Mouse (Mus musculus) gastrocnemius, postnatal 14 days (tissue): Measurements from ENCODE around the gene Tmem243. TPM values are rescaled to one million over a fixed set of nuclear protein-coding genes. Genes with fewer than 3 reads are reported as not detected.
"Not testable (repeated sequence)": the region's sequence is repeated elsewhere in the genome, so short reads cannot be mapped to it uniquely, and the experiment has no call there.

ENCODE experiments used
- DNase-seq: peaks from one replicate; pipeline ENCODE4 v3.0.0; 2021; ENCODE audit warnings: mixed read lengths
- intact Hi-C: fragments of 180-260 bp; cut with DNase I; formaldehyde crosslinking; loops from one replicate; pipeline ENCODE4 v1.15.1; 2025; ENCODE audit warnings: low total_unique reads
- total RNA-seq, 2 experiments: library from RNA; stranded (reverse); gene quantifications; 2 replicates each; pipeline ENCODE4 v1.2.3; 2021

Gene Tmem243
- total RNA-seq, 2 experiments from 2014 or later, result 4.2 to 6.2 TPM

GRCm38 (mm10) chr5:9162088-9162487, 61.6 kb downstream of the Tmem243 start:
- no peak for DNase-seq
- intact Hi-C loops, result no loop called here

- DNase-seq, result no peak
- intact Hi-C loops, result no loop called here
Observed at GRCm38 (mm10) chr5:9163411-9163810, 62.9 kb downstream of the Tmem243 start.

- DNase-seq, intact Hi-C loops: not testable (repeated sequence)
Observed at GRCm38 (mm10) chr5:9165151-9165550, 64.7 kb downstream of the Tmem243 start.

GRCm38 (mm10) chr5:9166366-9166765, 65.9 kb downstream of the Tmem243 start:
- DNase-seq, result no peak
- intact Hi-C loops, result no loop called here

GRCm38 (mm10) chr5:9169328-9170005, 69.0 kb downstream of the Tmem243 start:
- DNase-seq, intact Hi-C loops: not testable (repeated sequence)

GRCm38 (mm10) chr5:9173295-9173694, 72.8 kb downstream of the Tmem243 start:
- intact Hi-C loops, result no loop called here
- DNase-seq, result no peak

GRCm38 (mm10) chr5:9186467-9186866, 86.0 kb downstream of the Tmem243 start:
- no peak for DNase-seq
- intact Hi-C loops, result no loop called here

Other genes starting within 250 kb of the Tmem243 start
- gene Abcb4, start 207.0 kb upstream of the Tmem243 start, total RNA-seq, result 10 to 100 TPM; 14.8 to 17.6 TPM
- 10 to 100 TPM; 26.9 to 27.3 TPM for gene Crot, start 103.3 kb upstream of the Tmem243 start, total RNA-seq
- 10 to 100 TPM in 1 of 2 experiments, 1 to 10 TPM in 1; 7.8 to 10.2 TPM for gene Dmtf1, start 61.1 kb downstream of the Tmem243 start, total RNA-seq
- gene 9330182L06Rik, start 165.4 kb downstream of the Tmem243 start, total RNA-seq, result under 1 TPM; 0.22 to 0.23 TPM